Mouse (Mus musculus) embryonic facial prominence, embryonic 11.5 days (tissue): ENCODE measurements around the gene Gm28047. TPM values are rescaled to one million over a fixed set of nuclear protein-coding genes. Genes with fewer than 3 reads are reported as not detected.
"Not testable (repeated sequence)": the region's sequence is repeated elsewhere in the genome, so short reads cannot be mapped to it uniquely, and the experiment has no call there.

Experiments used
- ATAC-seq: fragments of 200-750 bp; cut with Nextera tagmentation; replicated peaks from 2 replicates; pipeline ENCODE4 v1.8.0; 2017; ENCODE audit warnings: low read depth; ENCODE audit not compliant: insufficient number of reproducible peaks, low FRiP score, low TSS enrichment
- DNase-seq: peaks from one replicate; pipeline ENCODE4 v3.0.0-alpha.2; 2015; ENCODE audit warnings: low spot score
- H3K27ac ChIP-seq: fragments of 300-500 bp; sonication (generic); replicated peaks from 2 replicates; pipeline ENCODE4 v1.5.1; 2014; ENCODE audit warnings: mild to moderate bottlenecking, low read depth, low read length, control low read depth
- H3K27me3 ChIP-seq: fragments of 300-500 bp; sonication (generic); 2 replicates; pipeline ENCODE4 v1.6.1; 2014; ENCODE audit warnings: mild to moderate bottlenecking, low read length, moderate library complexity, mixed read lengths; ENCODE audit not compliant: control insufficient read depth, insufficient read depth
- H3K36me3 ChIP-seq: fragments of 300-500 bp; sonication (generic); replicated peaks from 2 replicates; pipeline ENCODE4 v1.6.1; 2014; ENCODE audit warnings: low read depth, mild to moderate bottlenecking, low read length, moderate library complexity, mixed read lengths; ENCODE audit not compliant: control insufficient read depth, insufficient read depth
- H3K4me1 ChIP-seq: fragments of 300-500 bp; sonication (generic); 2 replicates; pipeline ENCODE4 v1.6.1; 2014; ENCODE audit warnings: low read length, mixed read lengths; ENCODE audit not compliant: control insufficient read depth, insufficient read depth
- H3K4me2 ChIP-seq: fragments of 300-500 bp; sonication (generic); 2 replicates; pipeline ENCODE4 v1.6.1; 2014; ENCODE audit warnings: low read depth, mild to moderate bottlenecking, control low read depth, low read length, moderate library complexity
- H3K4me3 ChIP-seq: fragments of 300-500 bp; sonication (generic); 2 replicates; pipeline ENCODE4 v1.5.1; 2014; ENCODE audit warnings: low read depth, low read length, control low read depth
- H3K9ac ChIP-seq: fragments of 300-500 bp; sonication (generic); replicated peaks from 2 replicates; pipeline ENCODE4 v1.6.1; 2014; ENCODE audit warnings: mild to moderate bottlenecking, control low read depth, low read length
- H3K9me3 ChIP-seq: fragments of 300-500 bp; sonication (generic); replicated peaks from 2 replicates; pipeline ENCODE4 v1.6.1; 2016; ENCODE audit warnings: mild to moderate bottlenecking, low read length, inconsistent platforms, mixed read lengths; ENCODE audit not compliant: control insufficient read depth
- WGBS: fragments of 180-500 bp; shearing (Covaris S2); extraction: QIAGEN DNeasy Blood & Tissue Kit; methylation state at CpG from one replicate; pipeline ENCODE4 v1.1.7; 2014; 5-methylcytosine and 5-hydroxymethylcytosine counted together
- polyA plus RNA-seq: library from polyadenylated mRNA; unstranded; fragments of >200 nt; fragmentation: Nextera tagmentation; extraction: Ambion mirVana; gene quantifications from 2 replicates; pipeline ENCODE4 v1.2.1, GENCODE M21; 2014

The Gm28047 gene
- polyA plus RNA-seq, 1 experiment from 2014 or later = 0.20 TPM

- H3K9me3 ChIP-seq = no peaks in the 10 kb centered on the region
Observed at GRCm38 (mm10) chr15:102665494-102665893, 40.6 kb upstream of the Gm28047 start.

GRCm38 (mm10) chr15:102663825-102664224 lies 39.0 kb upstream of the Gm28047 start:
- Histone ChIP-seq H3K4me1 (no peaks in the 10 kb centered on the region), H3K9me3 (no peaks in the 10 kb centered on the region), H3K4me2 (no peak overlapping the region), H3K36me3 (peaks cover 18% of the 10 kb centered on the region), H3K9ac (no peak overlapping the region), H3K4me3 (no peak overlapping the region), H3K27me3 (no peaks in the 10 kb centered on the region), H3K27ac (no peak overlapping the region)
- 88% methylated on average over 8 of the region's 8 CpGs for WGBS
- no peak for ATAC-seq
- DNase-seq = no peak

More at GRCm38 (mm10) chr15:102665494-102665893, 40.6 kb upstream of the Gm28047 start:
- peaks cover 18% of the 10 kb centered on the region for H3K36me3 ChIP-seq
- DNase-seq (peak; percentile 65), ATAC-seq (peak; percentile 31; the same call in 1 of the 2 replicates)
- H3K4me1 ChIP-seq = no peaks in the 10 kb centered on the region
- 61% methylated on average over 4 of the region's 4 CpGs for WGBS
- H3K27ac ChIP-seq = no peak overlapping the region
- no peak overlapping the region for H3K4me2 ChIP-seq
- H3K27me3 ChIP-seq = no peaks in the 10 kb centered on the region
- no peak overlapping the region for H3K9ac ChIP-seq
- no peak overlapping the region for H3K4me3 ChIP-seq

GRCm38 (mm10) chr15:102662601-102663000 lies 37.7 kb upstream of the Gm28047 start:
- not testable (repeated sequence) for H3K27ac ChIP-seq, H3K4me1 ChIP-seq, H3K4me2 ChIP-seq, DNase-seq, H3K4me3 ChIP-seq, H3K27me3 ChIP-seq, H3K9ac ChIP-seq, ATAC-seq, H3K9me3 ChIP-seq
- H3K36me3 ChIP-seq = peaks cover 18% of the 10 kb centered on the region
- no CpG with 5 or more reads among the region's 2 CpGs for WGBS

GRCm38 (mm10) chr15:102657926-102658381 lies 33.1 kb upstream of the Gm28047 start:
- H3K36me3 ChIP-seq = no peaks in the 10 kb centered on the region

GRCm38 (mm10) chr15:102656658-102657057 lies 31.8 kb upstream of the Gm28047 start:
- no peaks in the 10 kb centered on the region for H3K36me3 ChIP-seq
- DNase-seq (peak; percentile 57), ATAC-seq (0 out of 2 replicates have a peak, but pooled peaks have one; percentile 56)
- no peaks in the 10 kb centered on the region for H3K27me3 ChIP-seq
- no peaks in the 10 kb centered on the region for H3K9me3 ChIP-seq
- H3K4me3 ChIP-seq = no peak overlapping the region
- H3K4me1 ChIP-seq = no peaks in the 10 kb centered on the region
- H3K9ac ChIP-seq = no peak overlapping the region
- H3K27ac ChIP-seq = peak overlapping the region; percentile 64
- 5% methylated on average over 4 of the region's 4 CpGs for WGBS
- H3K4me2 ChIP-seq = no peak overlapping the region

More at GRCm38 (mm10) chr15:102657926-102658381, 33.1 kb upstream of the Gm28047 start:
- no peak overlapping the region for H3K4me2 ChIP-seq
- ATAC-seq = no peak
- no peaks in the 10 kb centered on the region for H3K4me1 ChIP-seq
- no peaks in the 10 kb centered on the region for H3K9me3 ChIP-seq
- WGBS = 70% methylated on average over 3 of the region's 3 CpGs
- no peaks in the 10 kb centered on the region for H3K27me3 ChIP-seq
- peak overlapping the region; percentile 11; the same call in 1 of the 2 replicates for H3K27ac ChIP-seq
- no peak overlapping the region for H3K9ac ChIP-seq
- no peak for DNase-seq
- H3K4me3 ChIP-seq = no peak overlapping the region

GRCm38 (mm10) chr15:102651928-102652660 lies 27.2 kb upstream of the Gm28047 start:
- H3K4me2 ChIP-seq, H3K9ac ChIP-seq, H3K4me1 ChIP-seq, H3K36me3 ChIP-seq, H3K27ac ChIP-seq, H3K4me3 ChIP-seq, ATAC-seq, H3K9me3 ChIP-seq, H3K27me3 ChIP-seq, DNase-seq: not testable (repeated sequence)
- WGBS = 87% methylated on average over 8 of the region's 9 CpGs

GRCm38 (mm10) chr15:102651107-102651506 lies 26.2 kb upstream of the Gm28047 start:
- Histone ChIP-seq H3K4me2 (no peak overlapping the region), H3K9me3 (no peaks in the 10 kb centered on the region), H3K4me3 (no peak overlapping the region), H3K4me1 (no peaks in the 10 kb centered on the region), H3K27ac (no peak overlapping the region), H3K9ac (no peak overlapping the region), H3K27me3 (no peaks in the 10 kb centered on the region), H3K36me3 (no peaks in the 10 kb centered on the region)
- no peak for DNase-seq
- ATAC-seq = no peak
- 93% methylated on average over 3 of the region's 3 CpGs for WGBS

- no peak overlapping the region for H3K4me2 ChIP-seq
- no peaks in the 10 kb centered on the region for H3K9me3 ChIP-seq
- ATAC-seq = no peak
- no peaks in the 10 kb centered on the region for H3K27me3 ChIP-seq
- no peaks in the 10 kb centered on the region for H3K4me1 ChIP-seq
- 85% methylated on average over 3 of the region's 3 CpGs for WGBS
- no peak overlapping the region for H3K4me3 ChIP-seq
- no peak for DNase-seq
- H3K27ac ChIP-seq = no peak overlapping the region
- no peaks in the 10 kb centered on the region for H3K36me3 ChIP-seq
- H3K9ac ChIP-seq = no peak overlapping the region
Observed at GRCm38 (mm10) chr15:102635817-102636216, 10.9 kb upstream of the Gm28047 start.
